Mouse (Mus musculus) bone marrow, adult 2 months (tissue): Measurements from ENCODE around the gene ccdc198.

Source experiments
- CTCF ChIP-seq: fragments of 200-500 bp; IDR thresholded peaks from 2 replicates; pipeline ENCODE4 v1.5.1; 2011; ENCODE audit warnings: low read length, control low read depth; ENCODE audit not compliant: control insufficient read depth, insufficient read depth
- POLR2A ChIP-seq: fragments of 200-500 bp; IDR thresholded peaks from 2 replicates; pipeline ENCODE4 v1.6.1; 2011; ENCODE audit warnings: low read depth, mild to moderate bottlenecking, control low read depth, low read length, borderline replicate concordance; ENCODE audit not compliant: control insufficient read depth

GRCm38 (mm10) chr14:49245126-49245714, at the start of gene ccdc198:
- TF ChIP-seq CTCF, result no peak
- no peak for TF ChIP-seq POLR2A
